In the genomic region with DNA sequence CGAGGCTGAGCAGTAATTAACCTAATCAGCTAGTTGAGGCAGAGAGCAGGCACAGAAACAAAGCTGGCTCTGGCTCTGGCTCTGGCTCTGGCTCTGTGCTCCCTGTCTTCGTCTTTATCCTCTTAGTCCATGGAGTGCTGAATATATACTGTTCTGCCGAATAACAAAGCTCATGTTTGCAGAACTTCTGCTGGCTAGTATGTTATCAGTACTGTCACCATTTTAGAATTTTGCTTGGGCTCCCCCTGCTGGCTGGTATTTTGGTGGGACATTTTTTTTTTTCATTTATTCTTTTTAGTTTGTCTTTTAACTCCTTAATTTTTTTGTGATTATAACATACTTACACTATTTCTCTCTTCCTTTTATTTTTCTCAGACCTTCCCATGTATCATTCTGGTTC, we compare ENCODE assay signal across 7 mouse cellular contexts.
DNase-seq lines count a peak whose midpoint lies in the region; ATAC-seq lines count a peak whose summit lies in the region.

No protein-coding gene starts in this region.

- H3K9me3 ChIP-seq in heart, embryonic 14.5 days (ENCODE audit: control insufficient read depth, low read length), result no peaks in the 10 kb centered on the region

- H3K27me3 ChIP-seq in heart, embryonic 14.5 days (ENCODE audit: control insufficient read depth, insufficient read depth, low read length), result no peaks in the 10 kb centered on the region

- H3K9ac ChIP-seq in heart, embryonic 14.5 days (ENCODE audit: low read length), result no peak overlapping the region

- peak; percentile 33 for DNase-seq in ovary, postnatal 14 days (ENCODE audit: low spot score)
- no peak for DNase-seq in ovary, postnatal 10 days (ENCODE audit: low spot score)
- peak; percentile 36 for DNase-seq in T-cell, adult 2 months (ENCODE audit: low spot score)
- peak; percentile 44 to 58 for DNase-seq in cerebellum, postnatal 14 days
- DNase-seq in lung, adult 18-20 months, result peak; percentile 19 to 20
- DNase-seq in spleen, postnatal 4 days (ENCODE audit: low spot score in 2 of 2), result peak; percentile 38 to 69

- 7% methylated on average over 3 of the region's 3 CpGs for WGBS in heart, embryonic 14.5 days

- H3K4me1 ChIP-seq in heart, embryonic 14.5 days (ENCODE audit: control insufficient read depth in 2 of 2, insufficient read depth in 2 of 2, low read length in 2 of 2), result no peaks in the 10 kb centered on the region; a peak in 2 of 4 replicates

- no peak for ATAC-seq in heart, embryonic 14.5 days (ENCODE audit: insufficient number of reproducible peaks, insufficient read depth, low FRiP score, low read depth)

- no peaks in the 10 kb centered on the region for H3K36me3 ChIP-seq in heart, embryonic 14.5 days (ENCODE audit: control insufficient read depth, insufficient read depth, low read length)

- H3K4me2 ChIP-seq in heart, embryonic 14.5 days (ENCODE audit: low read length), result peak overlapping the region; percentile 35

- no peak overlapping the region for H3K4me3 ChIP-seq in heart, embryonic 14.5 days (ENCODE audit: control insufficient read depth in 1 of 2, insufficient read depth in 1 of 2, low read depth in 1 of 2, low read length in 2 of 2)

- H3K27ac ChIP-seq in heart, embryonic 14.5 days (replicated peaks in 1 of 2; ENCODE audit: control insufficient read depth in 1 of 2, insufficient read depth in 1 of 2, low read depth in 2 of 2, low read length in 2 of 2), result no peak overlapping the region
